Mouse (Mus musculus): ENCODE data around the gene Rnf123.

The Rnf123 gene

DNA sequence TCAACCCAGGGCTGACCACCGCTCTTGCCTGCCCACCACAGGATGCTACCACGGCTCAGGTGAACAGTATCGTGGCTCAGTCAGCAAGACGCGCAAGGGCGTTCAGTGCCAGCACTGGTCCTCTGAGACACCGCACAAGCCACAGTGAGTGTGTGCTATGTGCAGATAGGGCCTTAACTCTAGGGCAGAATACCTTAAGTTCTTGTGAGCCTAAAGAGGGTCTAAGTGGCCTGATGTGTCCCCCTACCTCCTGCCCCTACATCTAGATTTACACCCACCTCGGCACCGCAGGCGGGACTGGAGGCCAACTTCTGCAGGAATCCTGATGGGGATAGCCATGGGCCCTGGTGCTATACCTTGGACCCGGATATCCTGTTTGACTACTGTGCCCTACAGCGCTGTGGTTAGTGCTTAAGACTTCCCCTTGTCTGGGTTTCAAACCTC lies at the start of gene Rnf123:
Gene Rnf123, minus strand, starts transcription at position 359 of the 444 bp plus-strand sequence.
- DNase-seq: no peak

DNA sequence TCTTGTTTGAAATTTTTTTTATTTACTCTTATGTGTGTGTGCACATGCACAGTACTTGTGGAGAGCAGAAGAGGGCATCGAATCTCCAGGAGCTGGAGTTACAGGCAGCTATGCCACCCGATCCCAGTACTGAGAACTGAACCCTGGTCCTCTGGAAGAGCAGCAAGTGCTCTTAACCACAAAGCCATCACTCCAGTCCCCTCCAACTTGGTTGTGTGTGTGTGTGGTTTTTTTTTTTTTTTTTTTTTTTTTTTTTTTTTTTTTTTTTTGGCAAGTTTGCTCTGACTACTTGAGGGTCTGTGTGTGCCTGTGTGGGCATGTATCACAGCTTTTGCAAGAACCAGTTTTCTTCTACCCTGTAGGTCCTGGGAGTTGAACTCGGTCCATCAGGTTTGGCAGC lies 49.2 kb upstream of the Rnf123 start:
- DNase-seq: no peak

DNA sequence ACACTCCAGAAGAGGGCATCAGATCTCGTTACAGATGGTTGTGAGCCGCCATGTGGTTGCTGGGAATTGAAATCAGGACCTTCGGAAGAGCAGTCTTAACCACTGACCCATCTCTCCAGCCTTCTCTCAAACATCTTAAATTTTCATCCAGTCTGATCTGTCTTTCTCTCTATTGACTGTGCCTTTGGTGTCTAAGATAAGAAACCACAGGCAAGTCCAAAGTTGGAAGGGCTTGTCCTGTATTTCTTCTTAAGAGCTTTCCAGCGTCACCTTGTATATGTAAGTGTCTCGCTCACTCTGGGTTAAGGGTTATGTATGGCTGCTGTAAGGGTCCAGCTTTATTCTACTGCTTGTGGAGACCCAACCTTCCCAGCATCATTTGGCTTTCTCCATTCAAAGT lies 48.4 kb upstream of the Rnf123 start:
- DNase-seq: no peak

DNA sequence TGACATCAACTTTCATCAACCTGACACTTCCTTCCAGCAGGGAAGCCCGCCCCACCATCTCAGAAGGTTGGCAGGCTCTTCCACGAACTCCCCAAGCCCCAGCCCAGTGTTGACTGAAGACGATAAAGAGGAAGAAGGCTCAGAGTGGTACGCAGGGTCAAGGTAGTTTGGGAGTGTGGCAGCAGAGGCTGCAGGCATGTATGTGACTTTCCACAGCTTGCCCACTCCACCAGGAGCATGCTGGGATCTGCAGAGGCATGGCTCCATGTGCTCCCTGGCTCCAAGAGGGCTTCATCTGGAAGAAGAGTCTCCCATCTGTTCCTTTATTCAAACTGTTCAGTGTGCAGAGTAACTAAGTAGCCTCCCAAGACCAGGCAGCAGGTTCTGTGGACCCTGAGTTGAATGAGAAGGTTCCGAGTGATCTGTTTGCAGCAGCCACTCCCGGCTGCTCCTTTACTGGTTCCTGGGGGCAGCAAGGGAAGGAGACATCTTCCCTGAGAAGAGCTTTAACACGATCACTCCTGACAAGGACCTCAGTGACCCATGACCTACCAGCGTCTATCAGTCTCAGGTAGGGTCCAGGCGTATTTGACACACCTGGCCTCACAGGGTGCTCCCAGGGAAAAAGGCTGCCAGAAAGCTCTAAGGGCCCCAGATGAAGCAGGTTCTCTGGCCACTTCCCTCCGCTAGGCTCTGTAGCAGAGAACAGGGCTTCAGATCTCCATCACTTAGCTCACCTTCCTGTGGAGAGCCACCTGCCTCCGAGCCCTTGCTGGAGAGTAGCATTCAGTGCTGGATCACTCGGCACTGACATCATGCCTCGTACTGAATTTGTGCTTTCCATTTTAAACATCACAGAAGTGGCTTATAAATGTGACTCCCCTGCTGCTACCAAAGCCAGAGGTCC lies 46.1 kb upstream of the Rnf123 start:
- DNase-seq: no peak

DNA sequence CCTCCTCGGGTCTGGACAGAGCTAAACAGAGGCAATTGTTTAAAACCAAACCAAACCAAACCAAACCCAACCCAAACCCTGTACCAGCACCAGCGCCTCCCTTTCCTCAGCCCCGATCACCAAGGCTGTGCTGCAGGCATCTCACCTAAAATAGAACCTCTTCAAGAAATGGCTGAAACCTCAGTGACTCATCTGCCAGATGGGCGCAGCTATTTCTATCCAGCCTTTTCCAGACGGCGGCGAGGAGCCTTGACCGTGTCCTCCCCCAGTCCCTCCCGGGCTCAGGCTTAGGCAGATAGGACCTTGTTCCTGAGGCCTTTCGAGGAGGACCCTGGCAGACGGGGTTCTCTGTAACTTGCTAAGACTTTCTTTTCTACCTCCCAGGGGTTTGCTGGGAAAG lies 45.1 kb upstream of the Rnf123 start:
- no peak for DNase-seq

DNA sequence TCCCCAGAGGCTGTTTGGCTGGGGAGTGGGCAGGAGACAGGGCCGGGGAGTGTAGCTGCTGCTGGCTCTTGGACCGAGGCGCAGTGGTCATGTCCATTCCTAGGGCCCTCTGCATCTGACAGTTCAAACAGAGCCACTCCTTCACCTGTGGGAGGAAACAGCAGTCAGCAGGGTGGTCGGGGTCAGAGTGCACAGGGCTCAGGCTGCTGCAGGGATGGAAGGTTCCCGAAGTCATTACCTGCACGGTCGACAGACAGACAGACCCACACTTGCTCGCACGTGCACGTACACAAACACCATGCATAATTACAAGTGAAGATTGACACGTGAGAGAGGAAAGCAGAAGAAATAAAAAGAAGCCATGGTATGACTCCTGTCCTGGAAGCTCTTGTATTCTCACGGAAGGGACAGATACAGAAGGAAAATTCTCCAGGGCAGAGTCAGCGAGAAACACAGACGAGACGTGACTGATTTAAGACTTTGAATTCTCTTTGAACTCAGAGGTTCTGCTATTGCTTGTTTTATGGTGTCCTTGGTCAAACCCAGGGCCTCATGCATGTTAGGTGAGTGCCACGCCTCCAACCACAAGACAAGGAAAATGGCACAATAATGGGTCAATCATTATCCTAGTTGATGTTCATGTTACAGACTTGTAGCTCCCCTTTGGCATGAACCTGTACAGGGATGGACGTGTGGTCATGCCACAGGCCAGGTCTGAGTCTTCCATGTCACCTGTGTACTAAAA lies 43.5 kb upstream of the Rnf123 start:
- DNase-seq: no peak

DNA sequence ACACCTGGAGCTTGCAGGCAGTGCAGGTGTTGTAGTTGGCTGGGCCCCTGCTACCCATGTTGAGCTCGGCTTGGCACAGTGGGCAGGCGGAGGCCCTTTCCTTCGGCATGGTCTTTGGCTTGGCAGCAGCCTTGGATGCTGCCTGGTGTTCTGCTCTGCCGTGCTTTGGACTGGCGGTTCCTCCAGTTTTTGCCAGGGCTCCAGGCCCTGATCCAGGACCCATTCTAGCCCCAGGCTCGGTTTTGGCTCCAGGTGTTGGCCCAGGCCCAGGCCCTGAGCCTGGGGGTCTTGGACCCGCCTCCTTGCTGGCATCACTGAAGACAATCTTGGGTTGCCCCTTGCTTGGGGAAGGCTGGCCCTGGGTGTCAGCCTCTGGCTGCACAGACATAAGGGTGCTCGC lies 42.6 kb upstream of the Rnf123 start:
- DNase-seq: no peak

DNA sequence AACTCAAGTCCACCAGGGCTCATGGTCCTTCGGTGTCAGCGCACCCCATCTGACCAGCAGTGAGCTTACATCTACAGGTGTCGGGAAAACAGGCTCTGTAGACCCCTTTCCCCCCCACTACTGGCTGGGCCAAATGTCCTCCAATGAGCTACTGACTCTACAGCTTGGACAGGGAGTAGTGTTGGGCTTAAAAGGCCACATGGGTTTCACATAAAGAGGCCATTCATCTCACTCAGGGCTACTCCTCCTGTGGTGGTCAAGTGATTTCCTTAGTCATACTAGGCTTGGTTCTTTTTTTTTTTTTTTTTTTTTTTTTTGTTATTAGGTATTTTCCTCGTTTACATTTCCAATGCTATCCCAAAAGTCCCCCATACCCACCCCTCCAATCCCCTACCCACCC lies 40.8 kb upstream of the Rnf123 start:
- no peak for DNase-seq

DNA sequence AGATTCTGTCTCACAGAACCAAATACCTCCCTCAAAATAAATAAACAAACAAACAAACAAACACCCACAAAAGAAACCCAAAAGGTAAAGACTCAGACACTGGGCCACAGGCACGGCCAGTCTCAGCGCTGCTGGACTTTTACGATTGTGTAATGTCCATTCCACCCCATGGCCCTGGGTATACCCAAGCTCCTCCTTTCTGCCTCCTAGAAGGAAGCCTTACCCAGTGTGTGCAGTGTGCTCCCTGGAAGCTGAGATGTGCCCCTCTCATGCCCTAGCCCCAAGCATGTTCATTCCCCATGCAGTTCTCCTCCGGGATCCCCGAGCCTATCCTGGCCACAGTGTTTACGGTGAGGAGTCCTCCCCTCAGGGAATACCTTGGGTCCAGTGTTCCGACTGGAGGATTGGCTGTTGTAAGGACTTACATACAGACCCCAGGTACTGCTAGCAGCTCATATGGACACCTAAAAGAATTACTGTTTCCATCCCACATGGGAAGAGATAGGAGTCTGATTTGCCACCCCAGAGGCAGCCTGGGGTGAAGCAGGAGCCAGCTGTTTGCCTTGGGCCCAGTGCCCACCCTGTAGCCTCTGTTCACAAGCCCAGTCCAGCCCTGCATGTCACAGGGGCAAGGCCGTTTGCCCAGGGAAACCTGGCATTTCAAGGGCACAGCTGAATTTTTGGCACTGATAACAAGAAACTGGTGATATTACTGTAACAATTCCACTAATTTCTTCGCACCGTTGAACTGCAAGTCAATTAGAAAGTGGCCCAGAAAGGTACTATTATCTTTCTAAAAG lies 38.2 kb upstream of the Rnf123 start:
- no peak for DNase-seq

DNA sequence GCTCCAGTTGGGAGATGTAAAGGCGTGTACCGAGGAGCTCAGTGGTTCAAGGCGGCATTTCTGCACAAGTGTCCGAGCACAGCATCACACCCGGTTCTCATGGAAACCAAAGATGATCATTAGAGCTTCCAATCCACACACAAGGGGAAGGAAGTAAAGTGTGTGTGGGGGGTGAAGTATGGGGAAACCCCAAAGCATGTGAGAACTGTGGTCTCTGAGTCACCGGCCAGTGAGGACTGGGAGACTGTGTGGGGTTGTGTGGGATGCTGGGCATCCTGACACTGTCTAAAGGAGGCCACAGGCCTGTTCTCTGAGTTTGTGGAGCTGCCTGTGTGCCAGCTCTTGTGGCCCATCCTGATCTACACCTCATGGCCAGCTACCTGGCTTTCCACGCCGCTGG lies 37.5 kb upstream of the Rnf123 start:
- DNase-seq: no peak

DNA sequence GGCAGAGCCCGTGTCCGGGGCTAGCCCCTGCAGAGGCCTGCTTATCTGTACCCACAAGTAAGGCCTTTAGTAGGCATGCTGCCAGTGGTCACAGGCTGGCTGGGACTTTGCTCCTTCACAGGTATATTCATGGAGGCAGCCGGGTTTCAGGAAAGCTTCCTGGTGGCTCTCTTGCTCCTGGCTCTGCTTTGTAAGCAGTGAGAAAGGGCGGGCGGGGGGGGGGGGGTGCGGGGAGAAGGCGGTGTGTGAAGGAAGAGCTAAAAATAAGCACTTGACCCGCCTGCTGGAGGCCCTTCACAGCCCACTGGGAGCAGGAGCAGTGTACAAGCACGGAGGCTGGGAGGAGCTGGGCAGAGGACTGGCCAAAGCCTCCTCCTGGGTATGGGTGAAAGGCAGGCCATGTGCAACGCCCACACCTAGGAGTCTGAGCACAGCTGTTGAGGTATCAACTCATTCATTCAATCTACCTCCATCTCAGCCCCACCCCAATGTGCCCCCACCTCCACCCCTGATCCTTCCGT lies 36.8 kb upstream of the Rnf123 start:
- peak; percentile 76 to 86 for DNase-seq

DNA sequence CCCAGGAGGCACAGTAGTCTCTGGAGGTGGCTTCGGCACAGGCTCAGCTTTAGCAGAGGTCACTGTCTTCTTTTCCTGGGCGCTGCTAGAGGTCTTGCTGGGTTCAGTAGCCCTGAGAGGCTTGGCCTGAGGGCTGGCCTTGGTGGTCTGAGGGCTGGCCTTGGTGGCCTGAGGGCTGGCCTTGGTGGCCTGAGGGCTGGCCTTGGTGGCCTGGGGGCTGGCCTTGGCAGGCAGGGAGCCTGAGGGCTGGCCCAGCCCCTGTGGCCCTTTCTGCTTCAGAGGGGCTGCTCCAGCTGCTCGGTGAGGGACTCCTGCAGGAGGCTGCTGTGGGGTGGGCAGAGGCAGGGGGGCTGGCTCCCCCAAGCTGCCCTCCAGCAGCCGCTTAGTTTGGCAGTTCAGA lies 34.0 kb upstream of the Rnf123 start:
- no peak for DNase-seq

DNA sequence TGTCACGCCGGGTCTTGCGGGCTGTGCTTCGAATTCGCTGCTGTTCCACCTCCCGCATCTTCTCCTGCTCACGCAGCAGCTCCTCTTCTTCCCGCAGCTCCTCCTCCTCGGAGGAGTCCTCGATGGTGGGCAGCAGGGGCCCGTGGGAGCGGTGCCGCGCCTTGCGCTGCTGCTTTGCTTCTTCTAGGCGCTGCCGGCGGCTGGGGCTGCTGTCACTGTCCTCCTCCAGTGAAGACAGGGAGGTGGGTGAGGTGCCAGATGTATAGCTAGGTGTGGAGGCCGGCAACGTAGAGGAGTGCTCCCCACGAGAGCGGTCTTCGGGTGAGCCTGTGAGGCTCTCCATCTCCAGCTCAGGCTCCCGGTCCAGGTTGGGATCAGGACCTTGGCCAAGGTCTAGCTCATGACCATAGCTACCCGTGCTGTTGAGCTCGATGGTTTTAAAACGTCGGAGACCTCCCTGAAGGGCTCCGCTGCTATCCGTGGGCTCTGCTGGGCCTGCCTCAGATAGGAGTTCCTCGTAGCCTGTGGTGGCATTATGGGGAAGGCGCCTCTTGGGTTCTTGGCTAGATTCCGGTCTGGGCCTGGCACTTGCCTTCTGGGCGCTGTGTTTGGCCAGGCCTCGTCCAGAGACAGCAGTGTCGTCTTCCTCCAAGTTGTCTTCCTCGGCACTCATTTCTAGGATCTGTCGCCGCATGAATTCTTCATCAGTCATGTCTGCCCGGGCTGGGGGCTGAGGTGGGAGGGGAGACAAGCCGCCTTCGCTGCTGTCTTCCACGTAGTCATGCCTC lies 32.3 kb upstream of the Rnf123 start:
- DNase-seq: no peak

DNA sequence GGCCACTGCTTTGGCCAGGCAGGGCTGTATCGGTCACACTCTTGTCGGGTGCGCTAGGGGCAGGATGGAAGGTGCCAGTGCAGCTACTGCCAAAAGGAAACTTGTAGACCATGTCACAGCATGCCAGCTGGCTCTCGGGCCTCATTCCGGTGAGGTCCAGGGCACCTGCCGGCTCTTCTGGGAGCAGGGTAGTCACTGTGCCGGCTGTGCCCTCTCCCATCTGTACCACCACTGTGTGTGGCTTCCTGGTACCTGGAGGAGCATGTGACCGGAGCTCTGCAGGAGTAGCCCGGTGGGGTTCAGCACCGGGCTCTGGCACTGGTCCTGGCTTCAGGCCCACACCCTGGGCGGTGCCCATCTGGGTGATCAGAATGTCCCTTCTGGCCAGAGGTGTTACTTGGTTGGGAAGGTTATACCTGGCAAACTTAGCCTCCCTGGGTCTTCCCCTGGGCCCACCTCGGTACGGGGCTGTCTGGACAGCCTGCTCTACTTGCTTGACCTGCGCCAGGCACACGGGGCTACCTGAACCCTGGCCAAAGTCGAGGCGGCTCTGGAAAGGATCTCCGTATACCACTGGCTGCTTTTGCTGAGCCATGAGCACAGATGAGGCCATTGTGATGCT lies 29.7 kb upstream of the Rnf123 start:
- no peak for DNase-seq

DNA sequence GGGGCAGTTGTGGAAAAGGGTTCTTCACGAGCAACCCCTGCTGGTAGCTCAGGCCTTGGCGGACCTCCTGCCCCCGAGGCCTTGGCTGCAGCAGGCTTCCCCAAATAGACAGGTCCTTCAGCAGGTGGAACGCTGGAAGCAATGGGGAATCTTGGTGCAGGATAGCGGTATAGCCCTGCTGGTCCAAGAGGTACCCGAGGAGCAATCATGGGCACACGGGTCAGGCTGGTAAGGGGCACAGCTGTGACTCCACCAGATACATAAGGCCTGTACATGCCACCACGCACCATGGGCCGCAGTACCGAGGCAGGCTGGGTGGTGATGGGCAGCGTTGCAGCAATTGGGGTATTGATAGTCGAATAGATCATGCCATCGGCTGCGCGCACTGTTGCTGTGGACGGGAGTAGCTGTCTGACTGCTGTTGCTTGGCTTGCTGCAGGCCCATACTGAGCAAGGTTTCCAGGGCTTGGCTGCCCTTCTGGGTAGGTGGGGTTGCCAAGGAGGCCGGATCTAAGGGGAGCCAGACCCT lies 28.5 kb upstream of the Rnf123 start:
- no peak for DNase-seq

DNA sequence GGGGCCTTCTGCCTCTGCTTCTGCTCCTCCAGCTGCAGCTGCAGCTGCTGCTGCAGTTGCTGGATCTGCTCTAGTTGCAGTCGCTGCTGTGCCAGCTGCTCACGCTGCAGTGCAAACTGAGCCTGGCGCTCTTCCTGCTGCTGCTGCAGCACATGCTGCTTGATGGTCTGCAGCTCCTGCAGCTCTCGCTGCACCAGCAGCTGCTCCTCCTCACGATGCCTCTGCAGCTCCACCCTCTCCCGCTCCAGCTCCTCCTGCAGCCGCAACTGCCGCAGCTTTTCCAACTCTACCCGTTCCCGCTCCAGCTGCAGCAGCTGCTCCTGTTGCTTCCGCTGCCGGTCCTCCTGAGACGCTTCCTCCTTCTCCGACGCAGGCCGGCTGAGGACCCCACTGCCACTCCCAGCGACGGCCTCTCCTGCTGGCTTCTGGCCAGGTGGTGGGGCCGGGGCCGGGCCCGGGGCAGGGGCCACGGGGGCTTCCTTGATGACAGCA lies 28.0 kb upstream of the Rnf123 start:
- no peak for DNase-seq

DNA sequence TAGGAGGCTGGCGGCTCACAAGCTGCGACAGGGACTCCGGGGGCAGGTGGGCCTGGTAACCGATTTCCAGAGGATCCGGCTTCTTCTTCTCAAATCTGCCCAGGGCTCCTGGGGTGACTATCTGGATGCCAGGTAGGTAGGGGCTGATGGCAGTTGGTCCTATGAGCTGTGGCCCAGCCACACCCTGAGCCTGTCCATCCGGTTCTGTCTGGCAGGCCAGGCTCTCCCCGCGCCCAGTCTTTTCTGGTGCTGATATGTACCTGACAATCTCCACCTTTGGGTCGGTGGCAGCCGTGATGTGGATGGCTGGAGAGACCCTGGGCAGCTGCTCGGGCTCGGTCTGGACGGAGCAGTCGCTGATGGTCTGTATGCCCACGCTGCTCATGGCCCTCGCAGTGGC lies 27.0 kb upstream of the Rnf123 start:
- no peak for DNase-seq

DNA sequence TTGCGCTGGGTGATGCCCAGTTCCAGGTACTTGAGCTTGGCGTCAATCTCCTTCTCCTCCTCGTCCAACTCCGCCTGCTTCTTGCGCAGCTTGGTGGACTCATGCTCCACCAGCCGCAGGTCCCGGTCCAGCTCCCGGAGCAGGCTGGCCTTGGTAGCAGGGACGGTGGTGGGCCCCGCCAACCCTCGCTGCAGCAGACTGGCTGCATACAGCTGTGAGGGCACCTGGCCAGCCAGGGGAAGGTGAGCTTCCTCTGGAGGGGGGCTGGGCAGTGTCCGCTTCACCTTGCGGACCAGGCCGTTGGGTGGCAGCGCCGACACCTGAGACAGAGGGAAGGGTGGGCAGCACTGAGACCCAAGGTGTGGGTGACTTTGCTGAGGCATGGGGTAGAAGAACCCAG lies 24.7 kb upstream of the Rnf123 start:
- DNase-seq: no peak

DNA sequence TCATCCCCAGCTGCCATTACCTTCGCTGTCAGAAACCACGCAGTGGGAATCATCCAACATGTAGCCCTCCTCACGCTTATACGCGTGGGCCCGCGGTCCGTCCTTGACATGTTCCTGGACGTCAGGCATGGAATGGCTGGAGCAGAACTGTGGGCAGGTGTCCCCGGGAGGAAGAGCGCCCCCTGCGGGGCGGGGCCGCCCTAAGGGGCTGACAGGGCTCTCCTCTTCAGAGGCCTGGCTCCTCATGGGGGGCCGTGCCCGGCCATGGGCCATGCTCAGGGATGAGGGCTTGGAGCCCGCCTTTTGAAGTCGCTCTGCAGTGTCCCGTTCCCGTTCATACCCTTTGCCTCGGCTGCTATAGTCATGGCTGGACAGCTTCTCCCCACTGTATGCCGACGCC lies 22.9 kb upstream of the Rnf123 start:
- no peak for DNase-seq

DNA sequence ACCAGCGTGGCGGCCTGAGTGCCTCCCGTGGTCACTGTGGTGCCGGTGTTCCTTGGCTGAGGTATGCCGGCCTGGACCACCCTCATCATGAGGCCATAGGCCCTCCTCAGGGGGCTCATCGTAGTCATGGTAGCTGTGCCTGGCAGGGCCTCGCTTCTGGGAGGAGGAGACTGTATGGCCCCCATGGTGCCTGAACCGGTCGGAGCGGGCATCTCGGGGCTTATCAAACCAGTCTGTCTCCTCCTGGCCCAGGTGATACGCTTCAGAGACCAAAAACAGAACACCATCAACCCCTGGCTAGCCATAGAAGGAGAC lies 22.4 kb upstream of the Rnf123 start:
- no peak for DNase-seq

DNA sequence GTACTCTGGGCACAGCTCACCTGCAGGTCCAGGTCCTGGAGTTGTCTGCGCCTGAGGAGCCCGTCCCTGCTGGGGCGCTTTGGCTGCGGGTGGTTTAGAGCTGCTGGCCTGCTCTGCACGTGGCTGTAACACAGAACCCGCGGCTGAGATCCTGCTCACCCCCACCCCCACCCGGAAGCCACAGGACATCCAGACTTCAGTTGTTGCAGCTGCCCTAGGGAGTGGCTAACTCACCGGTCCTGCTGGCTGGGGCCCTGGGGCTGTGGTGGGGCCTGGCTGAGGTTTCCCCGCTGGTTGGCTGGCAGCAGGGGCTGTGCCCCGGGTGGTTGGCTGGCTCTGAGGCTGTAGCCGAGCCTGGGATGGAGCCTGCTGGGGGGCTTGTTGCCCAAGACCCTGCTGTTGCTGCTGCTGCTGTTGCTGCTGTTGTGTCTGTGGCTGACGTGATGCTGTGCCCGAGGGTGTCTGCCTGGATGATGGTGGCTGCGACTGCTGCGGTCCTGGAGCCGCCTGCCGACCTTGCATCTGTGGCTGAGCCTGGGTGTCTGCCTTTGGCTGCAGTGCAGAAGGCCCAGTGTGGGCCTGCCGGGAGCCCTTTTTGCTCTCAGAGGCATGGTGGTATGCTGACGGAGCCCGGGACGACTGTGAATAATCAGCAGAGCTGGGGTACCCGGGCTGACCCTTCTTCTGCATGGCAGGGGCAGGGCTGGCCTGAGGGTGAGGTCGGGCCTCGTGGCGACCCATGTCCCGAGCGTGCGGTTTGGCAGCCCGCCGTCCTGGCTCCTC lies 21.8 kb upstream of the Rnf123 start:
- no peak for DNase-seq

All from kidney, adult 8-10 months (tissue).